Mouse (Mus musculus) neural tube, embryonic 10.5 days (tissue): ENCODE data around the gene Gsdma3.

Experiments used
- DNase-seq: peaks from one replicate; pipeline ENCODE4 v3.0.0-alpha.2; 2017; ENCODE audit warnings: low spot score; ENCODE audit errors: extremely low spot score

Gsdma3 gene

GRCm38 (mm10) chr11:98625611-98626410 lies at the start of gene Gsdma3, which contains the start of gene Gm12355:
Gsdma3 (plus strand) TSS chr11:98626360.
Gm12355 (minus strand) TSS chr11:98625661.
- DNase-seq, result no peak

GRCm38 (mm10) chr11:98577776-98578175 lies 48.4 kb upstream of the Gsdma3 start:
- no peak for DNase-seq

- DNase-seq, result no peak
Observed at GRCm38 (mm10) chr11:98580301-98581121, 45.6 kb upstream of the Gsdma3 start.

- no peak for DNase-seq
Observed at GRCm38 (mm10) chr11:98581286-98582029, 44.7 kb upstream of the Gsdma3 start.

- no peak for DNase-seq
Observed at GRCm38 (mm10) chr11:98582030-98582388, 44.2 kb upstream of the Gsdma3 start.

GRCm38 (mm10) chr11:98582551-98583264 lies 43.5 kb upstream of the Gsdma3 start:
- DNase-seq, result no peak

- DNase-seq, result no peak
Observed at GRCm38 (mm10) chr11:98583265-98583552, 43.0 kb upstream of the Gsdma3 start.

- no peak for DNase-seq
Observed at GRCm38 (mm10) chr11:98583571-98583970, 42.6 kb upstream of the Gsdma3 start.

GRCm38 (mm10) chr11:98584146-98584545 lies 42.0 kb upstream of the Gsdma3 start:
- DNase-seq, result no peak

- DNase-seq, result no peak
Observed at GRCm38 (mm10) chr11:98584629-98585177, 41.5 kb upstream of the Gsdma3 start.

- no peak for DNase-seq
Observed at GRCm38 (mm10) chr11:98586087-98586891, 39.9 kb upstream of the Gsdma3 start.

GRCm38 (mm10) chr11:98586892-98587563 lies 39.1 kb upstream of the Gsdma3 start, which contains the start of gene Ormdl3:
Ormdl3 (minus strand) TSS chr11:98587368.
- peak; percentile 99 for DNase-seq

- peak; percentile 60 for DNase-seq
Observed at GRCm38 (mm10) chr11:98587684-98588546, 38.2 kb upstream of the Gsdma3 start.

- no peak for DNase-seq
Observed at GRCm38 (mm10) chr11:98588833-98589281, 37.3 kb upstream of the Gsdma3 start.

- no peak for DNase-seq
Observed at GRCm38 (mm10) chr11:98589306-98589705, 36.9 kb upstream of the Gsdma3 start.

- DNase-seq, result no peak
Observed at GRCm38 (mm10) chr11:98590548-98591445, 35.4 kb upstream of the Gsdma3 start.

- no peak for DNase-seq
Observed at GRCm38 (mm10) chr11:98595021-98595420, 31.1 kb upstream of the Gsdma3 start.
